Mouse (Mus musculus): ENCODE measurements at regions not wholly inside any gene's neighbourhood (a gene's known extent, or its start where the extent isn't known, plus 50 kb on each side); places are given as distances from the start of the nearest gene placed in this dataset.

GRCm38 (mm10) chr14:120685877-120686276 is 207.6 kb downstream of the Rap2a start:
- Histone ChIP-seq H3K4me1 (ENCODE audit: control insufficient read depth, insufficient read depth, low read length) (no peaks in the 10 kb centered on the region), H3K4me3 (replicated peaks; ENCODE audit: extremely low read depth, low read depth, low read length) (no peak overlapping the region)
- no peak for TF ChIP-seq CTCF (IDR thresholded peaks at IDR 0.05; ENCODE audit: insufficient read depth, low read length)
- TF ChIP-seq POLR2A (IDR thresholded peaks at IDR 0.05; ENCODE audit: borderline replicate concordance, extremely low read depth, low read depth, low read length), result no peak
- WGBS, result 53% methylated on average over 7 of the region's 7 CpGs
- DNase-seq, result no peak

- TF ChIP-seq CTCF (IDR thresholded peaks at IDR 0.05; ENCODE audit: insufficient read depth, low read length) (no peak), POLR2A (IDR thresholded peaks at IDR 0.05; ENCODE audit: borderline replicate concordance, extremely low read depth, low read depth, low read length) (no peak)
- 60% methylated on average over 4 of the region's 4 CpGs for WGBS
- H3K4me1 ChIP-seq (ENCODE audit: control insufficient read depth, insufficient read depth, low read length), result no peaks in the 10 kb centered on the region
- DNase-seq, result no peak
- H3K4me3 ChIP-seq (replicated peaks; ENCODE audit: extremely low read depth, low read depth, low read length), result no peak overlapping the region
Observed at GRCm38 (mm10) chr14:120686751-120687150, 208.5 kb downstream of the Rap2a start.

- DNase-seq, result no peak
- Histone ChIP-seq H3K4me3 (replicated peaks; ENCODE audit: extremely low read depth, low read depth, low read length) (no peak overlapping the region), H3K4me1 (ENCODE audit: control insufficient read depth, insufficient read depth, low read length) (no peaks in the 10 kb centered on the region)
- 68% methylated on average over 4 of the region's 4 CpGs for WGBS
- TF ChIP-seq CTCF (IDR thresholded peaks at IDR 0.05; ENCODE audit: insufficient read depth, low read length), result no peak
- TF ChIP-seq POLR2A (IDR thresholded peaks at IDR 0.05; ENCODE audit: borderline replicate concordance, extremely low read depth, low read depth, low read length), result no peak
Observed at GRCm38 (mm10) chr14:120699378-120699777, 211.6 kb upstream of the Ipo5 start.

- WGBS, result 35% methylated on average over 4 of the region's 4 CpGs
Observed at GRCm38 (mm10) chr14:120705301-120705801, 205.7 kb upstream of the Ipo5 start.

GRCm38 (mm10) chr14:120710782-120711181 is 200.2 kb upstream of the Ipo5 start:
- TF ChIP-seq POLR2A (IDR thresholded peaks at IDR 0.05; ENCODE audit: borderline replicate concordance, extremely low read depth, low read depth, low read length), result no peak
- DNase-seq, result no peak
- WGBS, result 67% methylated on average over 4 of the region's 4 CpGs
- Histone ChIP-seq H3K4me3 (replicated peaks; ENCODE audit: extremely low read depth, low read depth, low read length) (no peak overlapping the region), H3K4me1 (ENCODE audit: control insufficient read depth, insufficient read depth, low read length) (no peaks in the 10 kb centered on the region)

More at GRCm38 (mm10) chr14:120705301-120705801, 205.7 kb upstream of the Ipo5 start:
- H3K4me1 ChIP-seq (ENCODE audit: control insufficient read depth, insufficient read depth, low read length), result no peaks in the 10 kb centered on the region
- DNase-seq, result no peak
- H3K4me3 ChIP-seq (replicated peaks; ENCODE audit: extremely low read depth, low read depth, low read length), result no peak overlapping the region
- no peak for TF ChIP-seq POLR2A (IDR thresholded peaks at IDR 0.05; ENCODE audit: borderline replicate concordance, extremely low read depth, low read depth, low read length)
- TF ChIP-seq CTCF (IDR thresholded peaks at IDR 0.05; ENCODE audit: insufficient read depth, low read length), result no peak

- no peaks in the 10 kb centered on the region; the same call in 1 of the 2 replicates for H3K4me1 ChIP-seq (ENCODE audit: control insufficient read depth, insufficient read depth, low read length)
- no peak for TF ChIP-seq CTCF (IDR thresholded peaks at IDR 0.05; ENCODE audit: insufficient read depth, low read length)
- no peak for TF ChIP-seq POLR2A (IDR thresholded peaks at IDR 0.05; ENCODE audit: borderline replicate concordance, extremely low read depth, low read depth, low read length)
- no peak for DNase-seq
- 44% methylated on average over 20 of the region's 20 CpGs for WGBS
- no peak overlapping the region for H3K4me3 ChIP-seq (replicated peaks; ENCODE audit: extremely low read depth, low read depth, low read length)
Observed at GRCm38 (mm10) chr14:120720464-120721445, 190.3 kb upstream of the Ipo5 start.

- H3K4me1 ChIP-seq (ENCODE audit: control insufficient read depth, insufficient read depth, low read length), result no peaks in the 10 kb centered on the region; the same call in 1 of the 2 replicates
- DNase-seq, result no peak
- 70% methylated on average over 6 of the region's 6 CpGs for WGBS
- no peak overlapping the region for H3K4me3 ChIP-seq (replicated peaks; ENCODE audit: extremely low read depth, low read depth, low read length)
- TF ChIP-seq POLR2A (IDR thresholded peaks at IDR 0.05; ENCODE audit: borderline replicate concordance, extremely low read depth, low read depth, low read length) (no peak), CTCF (IDR thresholded peaks at IDR 0.05; ENCODE audit: insufficient read depth, low read length) (no peak)
Observed at GRCm38 (mm10) chr14:120721593-120722461, 189.2 kb upstream of the Ipo5 start.

- no peak overlapping the region for H3K4me3 ChIP-seq (replicated peaks; ENCODE audit: extremely low read depth, low read depth, low read length)
Observed at GRCm38 (mm10) chr14:120722546-120723112, 188.4 kb upstream of the Ipo5 start.

GRCm38 (mm10) chr14:120728107-120728506 is 182.9 kb upstream of the Ipo5 start:
- WGBS, result 87% methylated on average over 10 of the region's 10 CpGs
- TF ChIP-seq CTCF (IDR thresholded peaks at IDR 0.05; ENCODE audit: insufficient read depth, low read length) (no peak), POLR2A (IDR thresholded peaks at IDR 0.05; ENCODE audit: borderline replicate concordance, extremely low read depth, low read depth, low read length) (no peak)
- no peak for DNase-seq
- Histone ChIP-seq H3K4me1 (ENCODE audit: control insufficient read depth, insufficient read depth, low read length) (no peaks in the 10 kb centered on the region), H3K4me3 (replicated peaks; ENCODE audit: extremely low read depth, low read depth, low read length) (no peak overlapping the region)

More at GRCm38 (mm10) chr14:120722546-120723112, 188.4 kb upstream of the Ipo5 start:
- H3K4me1 ChIP-seq (ENCODE audit: control insufficient read depth, insufficient read depth, low read length), result no peaks in the 10 kb centered on the region; the same call in 1 of the 2 replicates
- no peak for DNase-seq
- 41% methylated on average over 6 of the region's 6 CpGs for WGBS
- no peak for TF ChIP-seq CTCF (IDR thresholded peaks at IDR 0.05; ENCODE audit: insufficient read depth, low read length)
- no peak for TF ChIP-seq POLR2A (IDR thresholded peaks at IDR 0.05; ENCODE audit: borderline replicate concordance, extremely low read depth, low read depth, low read length)
